Mouse (Mus musculus) frontal cortex, postnatal 25 days (tissue): ENCODE data around the gene Abcb10.
A peak's percentile ranks its signal among the peaks of the same experiment; 100 is the strongest.
"Not testable (repeated sequence)": the region's sequence is repeated elsewhere in the genome, so short reads cannot be mapped to it uniquely, and the experiment has no call there.

Experiments used
- DNase-seq, 2 experiments: peaks; one replicate each; pipeline ENCODE4 v3.0.0; 2022; ENCODE audit warnings: low spot score in 2 of 2

Gene Abcb10

DNA sequence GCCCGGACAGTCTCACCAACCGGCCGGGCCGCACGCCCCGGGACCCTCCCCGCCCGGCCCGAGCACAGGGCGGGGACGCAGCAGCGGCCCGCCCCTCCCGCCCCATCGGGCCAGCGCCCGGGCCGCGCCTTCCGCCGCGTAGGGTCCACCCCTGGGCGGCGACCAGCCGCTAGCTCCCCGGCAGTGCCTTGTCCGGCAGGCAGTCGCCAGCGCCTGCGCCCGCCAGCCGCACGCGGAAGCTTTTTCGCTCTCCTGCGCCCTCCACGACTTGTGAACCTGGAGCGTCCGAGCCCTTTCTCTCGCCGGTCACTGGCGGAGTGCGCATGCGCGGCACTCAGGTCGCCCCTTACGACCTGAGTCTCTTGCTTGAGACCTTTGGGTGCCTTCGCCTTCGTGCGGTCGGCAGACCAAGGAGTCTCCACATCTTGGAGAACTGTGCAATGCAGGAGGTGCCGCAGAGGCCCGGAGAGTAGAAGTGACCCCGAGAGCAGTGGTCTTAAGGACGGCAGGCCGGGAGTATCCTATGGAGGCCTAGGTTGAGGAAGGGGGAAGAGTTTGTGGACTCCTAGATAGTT, at the start of gene Abcb10:
Gene Abcb10 (minus strand): TSS at position 297 of the 575 bp plus-strand sequence.
- peak; percentile 69 to 73 for DNase-seq

DNA sequence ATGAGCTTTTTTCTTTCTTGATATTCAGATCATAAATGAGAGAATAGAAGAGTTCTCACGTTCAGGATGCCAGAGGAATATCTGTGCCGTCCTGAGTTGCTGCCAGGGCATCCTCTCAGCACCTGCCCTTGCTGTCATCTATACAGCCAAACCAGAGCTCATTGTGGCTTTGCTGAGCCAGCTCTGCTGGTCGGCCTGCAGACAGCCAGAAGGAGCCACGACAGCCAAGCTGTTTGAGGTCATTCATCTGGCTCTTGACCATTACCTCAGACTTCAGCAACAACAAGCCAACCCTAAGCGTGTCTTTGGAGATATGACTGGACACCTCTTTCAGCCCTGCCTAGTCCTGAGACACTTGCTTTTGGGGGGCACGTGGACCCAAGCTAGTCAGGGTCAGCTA, 44.9 kb upstream of the Abcb10 start:
- DNase-seq = no peak

DNA sequence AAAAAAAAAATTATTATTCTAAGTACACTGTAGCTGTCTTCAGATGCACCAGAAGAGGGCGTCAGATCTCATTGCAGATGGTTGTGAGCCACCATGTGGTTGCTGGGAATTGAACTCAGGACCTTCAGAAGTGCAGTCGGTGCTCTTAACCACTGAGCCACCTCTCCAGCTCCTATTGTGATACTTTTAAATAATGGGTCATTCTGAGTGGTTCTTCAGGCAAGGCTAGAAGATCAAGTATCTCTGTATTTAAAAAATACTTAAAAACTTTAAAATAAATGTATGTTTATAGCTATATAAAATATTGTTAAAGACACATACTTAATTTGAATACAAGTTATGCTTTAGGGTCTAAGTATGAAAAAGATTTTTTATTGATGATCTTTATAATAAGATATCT, 43.3 kb upstream of the Abcb10 start:
- DNase-seq = not testable (repeated sequence)

DNA sequence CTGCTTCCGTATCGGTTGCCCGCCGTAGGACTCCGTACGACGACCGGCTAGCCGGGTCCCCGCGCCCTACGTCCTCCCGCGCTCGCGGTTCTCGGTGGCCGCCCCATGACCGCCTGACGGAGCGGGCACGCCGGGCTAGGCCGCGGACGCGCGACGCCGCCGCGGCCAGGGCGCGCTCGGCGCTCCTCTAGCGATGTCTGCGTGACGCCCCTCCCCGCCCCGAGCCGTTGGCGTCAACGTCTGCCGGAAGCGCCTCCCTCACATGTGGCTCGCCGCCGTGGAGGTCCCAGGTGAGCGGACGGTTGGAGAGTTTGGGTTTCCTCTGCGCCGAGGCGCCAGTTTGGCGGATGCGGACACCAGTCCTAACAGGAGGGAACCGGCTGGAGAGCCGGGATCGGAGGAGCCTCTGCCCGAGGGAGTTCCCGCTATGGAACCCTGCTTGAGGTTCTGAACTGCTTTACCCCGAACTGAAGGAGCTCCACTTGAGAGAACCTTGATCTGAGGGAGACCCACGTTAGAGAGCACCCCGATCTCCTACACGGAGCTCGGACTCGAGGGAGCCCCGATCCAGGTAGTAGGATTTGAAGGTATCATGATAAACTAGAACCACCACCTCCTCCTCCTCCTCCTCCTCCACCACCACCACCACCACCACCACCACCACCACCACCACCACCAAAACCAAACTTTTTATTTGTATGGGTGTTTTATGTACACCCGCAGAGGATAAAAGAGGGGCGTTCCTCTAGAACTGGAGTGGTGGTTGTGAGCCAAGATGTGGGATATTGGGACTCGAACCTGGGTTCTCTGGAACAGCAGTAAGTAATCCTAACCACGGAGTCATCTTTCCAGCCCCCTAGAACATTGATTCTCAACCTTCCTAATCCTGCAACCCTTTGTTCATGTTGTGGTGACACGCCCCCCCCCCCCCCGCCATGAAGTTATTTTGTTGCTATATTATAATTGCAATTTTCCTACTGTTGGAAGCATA, 38.6 kb upstream of the Abcb10 start, which contains the start of the genes Taf5l and Urb2:
Gene Taf5l (minus strand): TSS at position 161 of the 991 bp plus-strand sequence.
Gene Urb2 (plus strand): TSS at position 272 of the 991 bp plus-strand sequence.
- peak; percentile 82 to 84 for DNase-seq

DNA sequence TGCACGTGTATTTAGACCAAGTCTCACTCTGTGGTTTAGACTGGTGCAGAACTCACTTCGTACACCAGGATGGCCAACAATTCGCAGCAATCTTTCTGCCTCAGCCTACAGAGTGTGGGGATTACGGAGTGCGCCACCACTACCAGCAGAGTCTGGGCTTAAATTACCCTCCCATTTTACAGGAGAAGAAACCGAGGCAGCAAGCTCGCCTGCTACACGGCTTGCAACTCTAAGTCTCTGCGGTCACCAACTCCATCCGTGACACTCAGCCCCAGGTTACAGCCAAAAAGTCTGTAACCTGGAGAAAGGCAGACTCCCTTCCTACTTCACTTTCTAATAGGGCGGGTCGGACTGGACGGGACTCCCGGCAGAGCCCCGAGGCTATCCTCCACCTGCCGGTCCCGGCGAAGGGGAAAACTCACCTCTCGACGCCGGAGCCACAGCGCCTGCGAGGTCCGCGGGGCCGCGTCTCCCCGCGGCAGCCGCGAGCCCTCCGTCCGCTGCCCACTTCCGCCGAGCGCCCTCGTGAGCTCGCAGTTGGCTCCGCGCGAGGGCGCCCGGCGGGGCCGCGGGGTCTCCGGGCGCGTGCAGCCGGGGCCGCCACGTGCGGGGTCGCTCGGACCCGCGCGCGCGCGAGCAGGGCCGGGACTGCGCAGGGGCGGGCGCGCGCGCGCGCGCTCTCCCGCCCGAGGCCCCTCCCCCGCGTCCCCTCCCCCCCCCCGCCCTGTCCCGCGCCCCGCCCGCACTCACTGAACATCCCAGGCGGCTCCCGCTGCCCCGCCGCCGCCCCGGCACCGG, 37.7 kb upstream of the Abcb10 start:
- DNase-seq = peak in 1 of 2 experiments; percentile 19

DNA sequence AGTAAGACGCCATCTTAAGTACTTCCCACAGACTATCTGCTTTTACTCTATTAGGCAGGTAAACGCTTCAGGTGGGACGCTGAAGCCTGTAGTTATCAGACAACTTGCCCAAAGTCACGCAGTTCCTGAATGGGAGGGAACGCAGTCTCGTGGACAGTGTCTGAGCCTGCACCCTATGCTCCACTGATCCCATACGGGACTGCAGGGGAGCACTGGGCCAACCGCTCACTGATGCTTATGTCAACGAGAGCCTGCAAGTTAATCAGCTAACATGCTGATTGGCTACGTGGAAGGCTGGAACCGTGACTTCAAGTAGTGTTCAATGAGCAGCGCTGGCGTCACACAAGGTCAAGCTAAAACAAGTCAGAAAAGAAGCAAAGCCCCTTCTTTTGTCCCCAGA, 36.9 kb upstream of the Abcb10 start:
- DNase-seq = no peak

DNA sequence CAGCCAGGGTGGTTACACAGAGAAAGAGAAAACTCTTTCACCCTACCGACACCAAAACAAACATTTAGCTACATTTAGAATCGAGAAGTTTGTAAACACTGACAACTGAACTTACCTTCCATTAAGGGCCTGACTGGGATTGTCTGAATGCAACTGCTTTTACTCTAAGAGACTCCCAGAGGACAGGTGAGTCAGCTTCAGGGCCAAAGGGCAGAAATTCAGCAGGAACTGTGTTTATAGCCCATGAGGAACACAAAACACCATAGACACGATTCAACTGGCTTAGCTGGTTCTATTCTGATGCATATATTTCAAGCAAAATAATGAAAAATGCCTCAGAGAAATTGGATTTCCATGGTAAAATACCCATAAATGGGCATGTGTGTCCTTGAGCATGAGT, 31.8 kb upstream of the Abcb10 start:
- no peak for DNase-seq

DNA sequence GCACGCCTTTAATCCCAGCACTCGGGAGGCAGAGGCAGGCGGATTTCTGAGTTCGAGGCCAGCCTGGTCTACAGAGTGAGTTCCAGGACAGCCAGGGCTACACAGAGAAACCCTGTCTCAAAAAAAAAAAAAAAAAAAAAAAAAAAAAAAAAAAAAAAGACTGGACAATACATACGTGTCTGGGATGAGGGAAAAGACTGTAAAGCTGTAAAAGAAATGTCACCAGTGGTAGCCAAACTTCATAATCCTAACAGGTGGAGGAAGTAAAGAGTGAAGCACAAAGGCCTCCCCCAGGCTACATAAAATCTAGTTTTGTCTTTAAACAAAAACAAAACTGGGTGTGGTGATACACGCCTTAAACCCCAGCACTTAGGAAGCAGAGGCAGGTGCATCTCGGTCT, 31.4 kb upstream of the Abcb10 start:
- DNase-seq = not testable (repeated sequence)

DNA sequence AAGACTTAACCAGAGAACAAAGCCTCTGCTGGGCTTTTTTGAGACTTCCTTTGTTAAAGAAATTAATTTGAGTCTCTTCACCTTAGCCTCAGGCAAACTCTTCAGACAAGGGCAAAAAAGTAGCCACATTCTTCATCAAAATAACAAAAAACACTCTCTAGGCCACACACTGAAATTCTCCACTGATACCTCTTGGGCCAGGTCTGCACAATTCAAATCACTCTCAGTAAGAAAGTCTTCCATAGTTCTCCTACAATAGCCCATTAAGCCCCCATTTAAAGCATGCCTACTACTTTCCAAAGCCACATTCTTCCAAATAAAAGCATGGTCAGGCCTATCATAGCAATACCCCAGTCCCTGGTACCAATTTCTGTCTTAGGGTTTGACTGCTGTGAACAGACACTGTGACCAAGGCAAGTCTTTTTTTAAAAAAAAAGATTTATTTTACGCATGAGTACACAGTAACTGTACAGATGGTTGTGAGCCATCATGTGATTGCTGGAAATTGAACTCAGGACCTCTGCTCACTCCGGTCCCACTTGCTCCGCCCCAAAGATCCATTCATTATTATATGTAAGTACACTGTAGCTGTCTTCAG, 29.2 kb upstream of the Abcb10 start:
- DNase-seq = no peak

DNA sequence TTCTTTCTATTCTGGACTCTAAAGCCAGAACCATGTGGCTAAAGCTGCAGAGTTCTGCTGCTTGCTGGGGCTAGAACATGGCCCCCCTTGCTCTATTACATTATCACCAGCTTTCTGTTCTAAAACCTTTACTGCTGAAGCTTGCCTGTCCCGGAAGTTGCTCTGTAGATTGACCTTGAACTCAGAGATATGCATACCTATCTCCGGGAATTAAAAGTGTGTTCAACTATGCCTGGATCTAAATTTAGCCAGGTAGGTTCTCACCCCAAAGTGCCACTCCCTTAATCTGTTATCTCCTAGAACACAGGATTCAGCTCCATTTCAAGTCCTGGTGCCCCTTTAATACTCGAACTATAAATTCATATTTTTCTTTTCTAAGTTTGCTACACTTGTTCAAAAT, 28.7 kb upstream of the Abcb10 start:
- DNase-seq = no peak

DNA sequence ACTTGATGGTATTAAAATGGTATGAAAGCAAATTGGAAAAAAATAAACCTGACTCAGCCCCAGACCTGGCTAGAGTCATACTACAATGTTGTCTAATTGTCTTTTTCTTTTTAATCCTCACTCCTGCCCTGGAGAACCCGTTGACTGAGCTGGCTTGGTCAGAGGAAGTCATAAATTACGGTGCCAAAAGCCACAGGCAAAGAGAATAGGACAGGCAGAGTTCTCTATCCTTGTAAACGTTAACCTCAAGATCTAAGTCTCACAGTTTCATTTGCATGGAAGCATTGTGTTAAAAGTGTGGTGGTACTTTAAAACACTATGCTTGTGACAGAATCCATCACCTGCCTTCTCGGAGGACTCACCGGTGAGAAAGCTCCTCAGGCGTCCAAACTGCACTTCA, 24.9 kb upstream of the Abcb10 start:
- DNase-seq = no peak

DNA sequence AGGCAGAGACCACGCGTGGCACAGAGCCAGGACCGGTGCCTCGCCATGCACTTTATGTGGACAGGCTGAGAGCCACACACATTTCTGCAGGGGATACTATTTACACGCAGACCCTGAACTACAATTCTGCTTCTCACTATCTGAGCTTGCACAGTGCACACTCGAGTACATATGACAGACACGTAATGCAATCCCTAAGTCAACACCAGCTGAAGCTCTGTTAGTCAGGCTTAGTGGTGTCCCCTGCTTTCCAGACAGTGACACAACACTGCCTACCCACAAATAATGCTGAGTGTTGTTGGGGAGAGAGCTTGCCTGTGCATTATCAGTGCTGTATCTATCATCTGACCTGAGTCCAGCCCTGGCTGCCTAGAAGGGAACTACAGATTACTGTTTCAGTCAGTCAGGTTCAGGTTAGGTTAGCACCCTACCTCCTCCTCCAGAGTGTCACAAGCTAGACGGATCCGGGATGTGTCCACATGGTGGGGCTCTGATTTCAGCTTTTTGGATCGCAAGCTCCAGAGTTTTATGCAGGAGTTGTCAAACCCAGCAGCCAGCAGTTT, 19.7 kb upstream of the Abcb10 start:
- DNase-seq = no peak

DNA sequence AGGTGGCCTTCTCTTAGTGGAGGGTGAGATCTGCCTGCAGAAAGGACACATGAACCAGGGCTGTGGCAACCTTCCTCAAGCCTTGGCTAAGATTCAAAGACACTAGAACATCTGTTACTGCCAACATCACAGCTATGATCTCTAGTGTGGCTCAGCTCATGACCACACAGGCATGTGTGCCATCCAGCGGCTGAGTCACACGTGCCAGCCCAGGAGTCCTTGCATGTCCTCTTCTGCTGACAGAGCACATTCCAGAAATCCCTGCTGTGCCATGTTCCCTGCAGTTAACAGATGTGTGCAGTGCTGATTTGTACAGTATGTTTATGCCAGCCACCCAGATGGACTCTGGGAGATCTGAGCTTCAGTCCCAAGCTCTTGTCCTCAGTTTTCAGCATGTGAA, 16.6 kb upstream of the Abcb10 start:
- DNase-seq = no peak

DNA sequence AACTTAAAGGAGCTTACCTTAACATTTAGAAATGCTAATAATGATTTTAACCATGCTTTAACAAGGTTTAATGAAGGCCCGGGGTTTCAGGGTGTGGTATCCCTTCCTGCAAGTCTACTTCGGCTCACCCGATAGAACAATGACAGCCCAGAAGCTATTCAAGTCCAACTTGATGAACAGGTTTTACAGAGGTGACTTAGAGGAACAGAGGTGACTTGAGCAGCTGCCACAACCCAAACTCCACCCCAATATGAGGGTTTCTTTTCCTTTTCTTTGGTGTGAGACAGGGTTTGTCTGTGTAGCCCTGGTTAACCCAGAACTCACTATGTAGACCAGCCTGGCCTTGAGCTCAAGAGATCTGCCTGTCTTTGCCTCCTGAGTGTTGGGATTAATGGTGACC, 11.1 kb upstream of the Abcb10 start:
- no peak for DNase-seq

DNA sequence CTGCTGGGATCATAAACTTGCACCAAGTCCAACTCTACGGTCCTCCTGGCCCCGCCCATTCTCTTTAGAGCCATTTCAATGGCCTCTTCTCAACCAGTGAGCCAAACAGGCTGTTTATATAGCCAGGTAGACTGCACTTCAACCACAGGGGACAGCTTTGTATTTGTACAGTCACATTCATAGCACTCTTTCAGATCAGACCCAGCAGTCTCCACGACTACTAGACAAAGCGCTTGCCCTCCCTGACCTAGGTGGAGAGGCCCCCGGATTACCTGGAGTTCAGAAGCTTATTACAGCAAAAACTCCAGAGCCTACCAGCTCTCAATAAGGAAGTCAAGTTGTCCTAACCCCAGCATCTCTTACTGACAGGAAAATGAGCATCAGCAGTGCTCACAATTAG, 10.7 kb upstream of the Abcb10 start:
- no peak for DNase-seq

DNA sequence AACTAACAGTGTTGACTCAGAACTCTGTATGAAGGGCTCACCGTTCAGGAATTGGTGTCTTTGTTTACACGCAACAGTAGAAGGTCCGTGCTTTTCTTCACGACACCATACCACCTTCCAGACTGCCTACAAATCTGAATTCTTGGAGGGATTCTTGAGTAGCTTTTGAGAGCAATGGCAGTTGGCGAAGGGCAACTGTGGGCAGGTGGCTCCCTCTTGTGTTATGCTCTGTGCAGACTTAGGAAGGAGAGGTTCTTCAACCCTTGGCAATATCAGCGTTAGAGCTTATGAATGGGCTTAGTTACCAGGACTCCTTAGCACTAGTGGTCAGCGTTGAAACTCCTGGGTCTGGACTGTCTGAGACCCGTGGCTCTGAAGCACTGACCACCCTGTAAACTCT, 9.7 kb upstream of the Abcb10 start:
- no peak for DNase-seq

DNA sequence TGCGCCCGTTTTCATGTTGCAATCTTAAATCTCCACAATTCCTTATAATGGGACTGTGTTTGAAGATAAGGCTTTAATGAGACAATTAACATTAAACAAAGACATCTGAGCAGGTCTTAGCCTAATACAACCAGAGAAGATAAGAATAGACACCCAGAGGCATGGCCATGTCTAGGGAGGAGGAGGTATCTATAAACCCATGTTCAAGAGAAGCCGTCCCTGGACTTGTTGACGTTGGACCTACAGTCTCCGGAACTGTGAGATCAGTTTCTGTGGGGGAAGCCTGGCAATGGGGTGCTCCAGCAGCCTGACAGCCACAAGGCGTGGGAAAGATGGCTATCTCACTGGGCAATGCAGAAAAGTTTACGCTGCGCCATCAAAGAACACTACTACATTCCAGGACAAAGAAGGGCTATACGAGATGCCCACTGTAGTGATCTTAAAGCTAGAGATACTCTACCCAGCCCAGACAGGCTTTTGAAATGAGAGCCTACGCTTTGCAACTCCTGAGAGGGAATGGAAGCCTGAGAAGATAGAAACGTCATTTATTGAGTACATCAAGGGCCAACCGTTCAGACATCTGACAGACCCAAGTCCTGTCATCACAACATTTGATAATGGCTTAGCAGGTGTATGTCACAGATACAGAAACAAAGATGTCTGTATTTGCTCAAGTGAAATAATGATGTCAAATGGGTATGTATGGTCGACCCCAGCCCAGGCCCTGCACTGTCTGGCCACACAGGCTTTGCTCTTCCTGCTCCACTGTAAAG, 7.5 kb upstream of the Abcb10 start:
- no peak for DNase-seq

DNA sequence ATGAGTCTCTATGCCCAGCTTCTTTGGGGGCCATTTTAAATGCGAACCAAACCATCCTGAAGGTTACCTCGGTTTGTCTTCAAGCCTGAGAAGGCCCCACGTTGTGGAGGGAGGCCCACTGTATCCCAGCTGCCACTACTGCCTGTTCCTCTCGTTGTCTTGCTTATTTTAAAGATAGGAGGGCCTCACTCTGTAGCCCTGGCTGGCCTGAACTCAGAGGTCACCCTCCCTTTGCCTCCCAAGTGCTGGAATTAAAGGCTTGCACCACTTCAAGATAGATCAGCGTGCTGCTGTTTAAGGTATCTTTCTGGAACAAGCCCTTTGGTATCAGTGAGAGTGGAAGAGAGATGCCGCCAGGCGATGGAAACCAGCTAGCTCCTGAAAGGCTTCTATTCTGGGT, 6.2 kb upstream of the Abcb10 start:
- DNase-seq = no peak

DNA sequence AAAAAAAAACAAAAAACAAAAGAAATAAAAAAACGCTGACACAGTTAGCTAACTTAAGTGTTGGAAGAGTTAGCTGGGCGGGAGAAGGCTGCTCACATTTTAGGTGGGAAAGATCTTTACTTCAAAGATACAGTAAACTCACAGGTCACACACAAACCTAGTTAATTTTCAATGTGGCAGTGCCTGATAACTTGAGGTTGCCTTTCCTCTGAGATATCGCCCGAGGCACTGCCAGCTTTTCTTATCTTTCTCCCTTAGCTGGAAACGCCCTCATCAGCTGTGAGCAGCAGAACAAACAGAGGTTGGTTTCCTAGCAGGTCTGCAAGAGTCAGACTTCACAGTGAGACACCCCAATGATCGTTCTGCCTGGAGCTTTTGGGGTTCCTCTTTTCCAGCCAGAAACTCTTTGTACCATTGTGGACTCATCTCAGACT, 5.7 kb upstream of the Abcb10 start:
- DNase-seq = no peak

DNA sequence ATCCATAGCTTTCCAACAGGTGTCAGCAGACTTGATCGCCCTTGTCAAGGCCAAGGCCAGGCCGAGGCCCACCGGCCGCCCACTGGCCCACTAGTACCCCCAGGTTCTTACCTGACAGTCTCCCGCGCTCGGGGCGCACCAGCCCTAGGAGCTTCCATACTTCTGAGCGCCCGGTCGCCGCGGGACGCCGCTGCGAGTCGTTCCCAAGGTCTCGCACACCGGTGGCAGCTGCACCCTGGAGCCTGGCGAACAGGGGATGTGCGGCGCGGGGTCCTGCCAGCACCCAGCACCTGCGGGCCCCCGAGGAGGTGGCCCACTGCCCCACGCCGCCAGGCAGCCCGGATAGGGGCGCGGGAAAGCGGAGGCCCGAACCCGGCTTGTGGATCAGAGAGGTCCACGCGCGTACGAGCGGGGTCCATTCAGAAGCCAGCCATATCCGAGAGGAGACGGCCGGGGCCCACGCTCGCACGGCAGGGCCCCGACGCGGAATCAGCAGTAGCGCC, 580 bp downstream of the Abcb10 start:
- DNase-seq = peak; percentile 10 to 24
